Mouse (Mus musculus): ENCODE measurements around the gene Sh3d19. TPM values are rescaled to one million over a fixed set of nuclear protein-coding genes. Genes with fewer than 3 reads are reported as not detected.

Gene Sh3d19
- polyA plus RNA-seq, 1 experiment from 2014 or later: 11.3 TPM

GRCm38 (mm10) chr3:86122156-86122555 is 151.2 kb downstream of the Sh3d19 start:
- Histone ChIP-seq H3K4me3 (ENCODE audit: low read length) (no peak overlapping the region), H3K4me2 (ENCODE audit: low read depth, low read length) (no peak overlapping the region), H3K4me1 (ENCODE audit: control insufficient read depth, insufficient read depth, low read length) (no peaks in the 10 kb centered on the region), H3K36me3 (ENCODE audit: control insufficient read depth, insufficient read depth) (peaks cover 11% of the 10 kb centered on the region; the same call in 1 of the 2 replicates), H3K9me3 (replicated peaks; ENCODE audit: control insufficient read depth, low read length) (no peaks in the 10 kb centered on the region), H3K27ac (ENCODE audit: low read length) (no peak overlapping the region), H3K9ac (ENCODE audit: low read length) (no peak overlapping the region), H3K27me3 (ENCODE audit: control insufficient read depth, insufficient read depth, low read length) (no peaks in the 10 kb centered on the region)
- no peak for ATAC-seq (replicated peaks; ENCODE audit: extremely low read depth, insufficient read depth, low FRiP score)

DNA sequence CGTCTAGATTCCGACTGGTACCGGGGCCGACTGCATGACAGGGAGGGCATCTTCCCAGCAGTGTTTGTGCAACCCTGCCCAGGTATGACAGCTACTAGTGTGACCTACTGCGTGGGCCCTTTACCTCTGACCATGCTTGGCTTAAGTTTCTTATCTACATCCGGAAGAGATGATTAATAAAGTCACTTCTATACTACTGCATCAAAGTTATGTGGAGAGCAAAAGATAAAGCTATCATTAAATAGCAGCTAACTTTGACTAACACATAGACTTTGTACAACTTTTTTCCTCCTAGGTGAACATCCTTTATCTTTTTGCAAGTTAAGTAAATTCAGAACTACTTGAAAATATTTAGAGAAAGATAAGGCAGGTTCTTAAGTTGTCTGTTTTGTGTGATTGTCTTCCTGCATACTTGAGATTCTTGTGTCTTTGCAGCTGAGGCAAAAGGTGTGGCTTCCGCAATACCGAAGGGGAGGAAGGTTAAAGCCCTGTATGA is 152.4 kb downstream of the Sh3d19 start:
- no peak overlapping the region for H3K9ac ChIP-seq (ENCODE audit: low read length)
- H3K27me3 ChIP-seq (ENCODE audit: control insufficient read depth, insufficient read depth, low read length): no peaks in the 10 kb centered on the region
- no peaks in the 10 kb centered on the region for H3K9me3 ChIP-seq (replicated peaks; ENCODE audit: control insufficient read depth, low read length)
- H3K4me3 ChIP-seq (ENCODE audit: low read length): no peak overlapping the region
- ATAC-seq (replicated peaks; ENCODE audit: extremely low read depth, insufficient read depth, low FRiP score): no peak
- WGBS: 69% methylated on average over 8 of the region's 8 CpGs
- no peak overlapping the region for H3K4me2 ChIP-seq (ENCODE audit: low read depth, low read length)
- no peak overlapping the region for H3K27ac ChIP-seq (ENCODE audit: low read length)
- peaks cover 11% of the 10 kb centered on the region; the same call in 1 of the 2 replicates for H3K36me3 ChIP-seq (ENCODE audit: control insufficient read depth, insufficient read depth)
- H3K4me1 ChIP-seq (ENCODE audit: control insufficient read depth, insufficient read depth, low read length): no peaks in the 10 kb centered on the region

DNA sequence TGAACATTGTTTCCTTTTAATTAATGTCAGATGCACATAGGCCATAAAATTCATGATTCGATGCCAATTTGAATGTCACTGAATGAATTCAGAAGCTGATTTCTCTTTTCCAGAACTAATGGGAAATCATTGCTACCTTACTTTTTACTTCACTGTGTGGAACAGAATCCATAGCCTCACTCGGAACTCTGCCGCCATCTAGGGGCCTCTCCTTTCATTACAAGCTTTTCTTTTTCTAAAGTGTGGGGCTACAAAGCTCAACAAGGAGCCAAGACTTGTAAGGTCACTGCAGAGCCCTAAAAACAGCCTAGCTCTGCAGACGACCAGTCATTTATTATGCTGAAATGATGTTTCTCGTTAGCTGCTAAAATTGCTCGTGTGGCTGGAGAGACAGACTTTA is 158.8 kb downstream of the Sh3d19 start:
- Histone ChIP-seq H3K9me3 (replicated peaks; ENCODE audit: control insufficient read depth, low read length) (no peaks in the 10 kb centered on the region), H3K27ac (ENCODE audit: low read length) (no peak overlapping the region), H3K4me3 (ENCODE audit: low read length) (no peak overlapping the region), H3K4me1 (ENCODE audit: control insufficient read depth, insufficient read depth, low read length) (no peaks in the 10 kb centered on the region), H3K27me3 (ENCODE audit: control insufficient read depth, insufficient read depth, low read length) (no peaks in the 10 kb centered on the region), H3K36me3 (ENCODE audit: control insufficient read depth, insufficient read depth) (0 out of 2 replicates have a peak, but pooled peaks cover 2% of the 10 kb centered on the region), H3K4me2 (ENCODE audit: low read depth, low read length) (no peak overlapping the region), H3K9ac (ENCODE audit: low read length) (no peak overlapping the region)
- no peak for ATAC-seq (replicated peaks; ENCODE audit: extremely low read depth, insufficient read depth, low FRiP score)
- 12% methylated on average over 6 of the region's 6 CpGs for WGBS

GRCm38 (mm10) chr3:86134939-86135638 is 164.2 kb downstream of the Sh3d19 start:
- peaks cover 41% of the 10 kb centered on the region for H3K36me3 ChIP-seq (ENCODE audit: control insufficient read depth, insufficient read depth)
- no peak overlapping the region for H3K9ac ChIP-seq (ENCODE audit: low read length)
- 88% methylated on average over 6 of the region's 6 CpGs for WGBS
- no peak overlapping the region for H3K4me3 ChIP-seq (ENCODE audit: low read length)
- no peak for ATAC-seq (replicated peaks; ENCODE audit: extremely low read depth, insufficient read depth, low FRiP score)
- peaks cover 3% of the 10 kb centered on the region; the same call in 1 of the 2 replicates for H3K4me1 ChIP-seq (ENCODE audit: control insufficient read depth, insufficient read depth, low read length)
- no peak overlapping the region for H3K27ac ChIP-seq (ENCODE audit: low read length)
- no peaks in the 10 kb centered on the region for H3K27me3 ChIP-seq (ENCODE audit: control insufficient read depth, insufficient read depth, low read length)
- H3K9me3 ChIP-seq (replicated peaks; ENCODE audit: control insufficient read depth, low read length): no peaks in the 10 kb centered on the region
- H3K4me2 ChIP-seq (ENCODE audit: low read depth, low read length): no peak overlapping the region

DNA sequence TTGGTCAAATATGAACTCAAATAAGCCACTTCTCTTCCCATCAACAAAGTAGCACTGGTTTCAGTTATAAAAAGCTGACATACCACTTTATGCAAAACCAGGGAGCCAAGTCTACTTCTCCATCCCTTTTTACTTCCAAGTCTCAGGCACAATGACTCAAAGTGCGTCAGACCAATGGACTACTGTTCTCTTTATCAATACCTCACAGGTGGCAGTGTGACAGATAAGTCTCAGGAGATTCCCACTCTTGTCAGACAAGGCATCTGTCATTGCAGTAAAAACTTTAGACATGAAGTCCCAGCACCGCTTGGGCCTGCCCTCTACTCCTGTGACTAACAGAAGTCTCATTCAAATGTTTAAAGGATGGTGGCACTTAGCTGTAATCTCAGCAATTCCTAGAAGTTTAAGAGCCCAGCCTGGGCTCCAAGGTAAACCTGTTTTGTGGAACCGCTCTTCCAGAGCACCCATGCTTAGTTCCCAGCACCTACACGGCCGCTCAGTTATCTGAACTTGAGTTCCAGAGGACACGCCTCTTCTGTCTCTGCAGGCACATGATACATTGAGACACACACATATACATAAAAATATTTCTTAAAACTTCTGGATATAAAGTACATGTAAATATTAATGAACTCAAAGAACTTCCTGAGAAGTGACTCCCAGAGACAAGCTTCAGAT is 165.1 kb downstream of the Sh3d19 start:
- Histone ChIP-seq H3K4me1 (ENCODE audit: control insufficient read depth, insufficient read depth, low read length) (peaks cover 11% of the 10 kb centered on the region), H3K4me2 (ENCODE audit: low read depth, low read length) (no peak overlapping the region), H3K4me3 (ENCODE audit: low read length) (no peak overlapping the region), H3K27me3 (ENCODE audit: control insufficient read depth, insufficient read depth, low read length) (no peaks in the 10 kb centered on the region), H3K27ac (ENCODE audit: low read length) (no peak overlapping the region; the same call in 1 of the 2 replicates), H3K36me3 (ENCODE audit: control insufficient read depth, insufficient read depth) (peaks cover 48% of the 10 kb centered on the region), H3K9me3 (replicated peaks; ENCODE audit: control insufficient read depth, low read length) (no peaks in the 10 kb centered on the region), H3K9ac (ENCODE audit: low read length) (no peak overlapping the region)
- ATAC-seq (replicated peaks; ENCODE audit: extremely low read depth, insufficient read depth, low FRiP score): no peak
- 85% methylated on average over 6 of the region's 6 CpGs for WGBS

GRCm38 (mm10) chr3:86136936-86137574 is 166.1 kb downstream of the Sh3d19 start:
- H3K27me3 ChIP-seq (ENCODE audit: control insufficient read depth, insufficient read depth, low read length): no peaks in the 10 kb centered on the region
- no peak overlapping the region for H3K27ac ChIP-seq (ENCODE audit: low read length)
- H3K9ac ChIP-seq (ENCODE audit: low read length): no peak overlapping the region
- no peaks in the 10 kb centered on the region for H3K9me3 ChIP-seq (replicated peaks; ENCODE audit: control insufficient read depth, low read length)
- peaks cover 48% of the 10 kb centered on the region for H3K36me3 ChIP-seq (ENCODE audit: control insufficient read depth, insufficient read depth)
- H3K4me2 ChIP-seq (ENCODE audit: low read depth, low read length): no peak overlapping the region
- H3K4me1 ChIP-seq (ENCODE audit: control insufficient read depth, insufficient read depth, low read length): peaks cover 12% of the 10 kb centered on the region
- WGBS: 85% methylated on average over 6 of the region's 6 CpGs
- H3K4me3 ChIP-seq (ENCODE audit: low read length): no peak overlapping the region
- ATAC-seq (replicated peaks; ENCODE audit: extremely low read depth, insufficient read depth, low FRiP score): no peak

DNA sequence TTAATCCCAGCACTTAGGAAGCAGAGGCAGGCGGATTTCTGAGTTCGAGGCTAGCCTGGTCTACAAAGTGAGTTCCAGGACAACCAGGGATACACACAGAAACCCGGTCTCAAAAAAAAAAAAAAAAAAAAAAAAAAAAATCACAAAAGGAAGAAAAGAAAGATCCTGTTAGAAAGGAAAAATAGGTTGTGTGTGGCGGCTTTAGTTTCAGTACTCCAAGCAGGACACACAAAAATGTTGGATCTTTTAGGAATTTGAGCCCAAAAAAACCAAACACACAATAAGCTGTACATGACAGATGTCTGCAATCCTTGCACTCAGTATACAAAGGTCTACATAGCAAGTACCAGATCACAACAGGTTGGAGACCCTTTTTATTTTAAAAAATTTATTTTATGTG is 168.8 kb downstream of the Sh3d19 start:
- ATAC-seq (replicated peaks; ENCODE audit: extremely low read depth, insufficient read depth, low FRiP score): no peak
- Histone ChIP-seq H3K4me2 (ENCODE audit: low read depth, low read length) (no peak overlapping the region), H3K36me3 (ENCODE audit: control insufficient read depth, insufficient read depth) (peaks cover 45% of the 10 kb centered on the region), H3K27ac (ENCODE audit: low read length) (no peak overlapping the region), H3K4me1 (ENCODE audit: control insufficient read depth, insufficient read depth, low read length) (peaks cover 13% of the 10 kb centered on the region), H3K4me3 (ENCODE audit: low read length) (no peak overlapping the region), H3K27me3 (ENCODE audit: control insufficient read depth, insufficient read depth, low read length) (no peaks in the 10 kb centered on the region), H3K9ac (ENCODE audit: low read length) (no peak overlapping the region), H3K9me3 (replicated peaks; ENCODE audit: control insufficient read depth, low read length) (no peaks in the 10 kb centered on the region)
- 89% methylated on average over 4 of the region's 4 CpGs for WGBS

GRCm38 (mm10) chr3:86141366-86141765 is 170.5 kb downstream of the Sh3d19 start:
- Histone ChIP-seq H3K27ac (ENCODE audit: low read length) (peak overlapping the region; percentile 81), H3K4me1 (ENCODE audit: control insufficient read depth, insufficient read depth, low read length) (peaks cover 13% of the 10 kb centered on the region), H3K36me3 (ENCODE audit: control insufficient read depth, insufficient read depth) (peaks cover 34% of the 10 kb centered on the region), H3K9me3 (replicated peaks; ENCODE audit: control insufficient read depth, low read length) (no peaks in the 10 kb centered on the region), H3K4me3 (ENCODE audit: low read length) (peak overlapping the region; percentile 97), H3K9ac (ENCODE audit: low read length) (peak overlapping the region; percentile 99), H3K27me3 (ENCODE audit: control insufficient read depth, insufficient read depth, low read length) (no peaks in the 10 kb centered on the region), H3K4me2 (ENCODE audit: low read depth, low read length) (peak overlapping the region; percentile 70)
- ATAC-seq (replicated peaks; ENCODE audit: extremely low read depth, insufficient read depth, low FRiP score): no peak
- WGBS: 7% methylated on average over 7 of the region's 7 CpGs

DNA sequence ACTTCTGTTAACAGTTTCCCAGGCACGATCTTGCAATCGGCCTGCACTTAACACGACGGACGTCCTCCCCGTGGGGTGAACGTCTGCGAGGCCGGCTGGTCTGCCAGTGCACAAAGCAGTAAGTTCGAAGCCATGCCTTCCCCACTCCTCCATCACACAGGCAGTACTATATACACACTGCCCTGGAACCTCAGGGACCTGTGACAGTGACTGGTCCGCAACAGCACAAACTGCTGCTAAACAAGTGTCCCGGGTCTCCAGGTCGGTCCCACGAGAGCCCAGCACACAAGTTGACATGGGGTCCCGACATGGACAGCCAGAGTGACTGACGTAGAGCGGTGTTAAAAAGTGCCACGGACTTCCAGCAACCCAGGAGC is 171.0 kb downstream of the Sh3d19 start:
- Histone ChIP-seq H3K4me2 (ENCODE audit: low read depth, low read length) (peak overlapping the region; percentile 70), H3K4me3 (ENCODE audit: low read length) (peak overlapping the region; percentile 97), H3K36me3 (ENCODE audit: control insufficient read depth, insufficient read depth) (peaks cover 30% of the 10 kb centered on the region), H3K27ac (ENCODE audit: low read length) (peak overlapping the region; percentile 81), H3K9me3 (replicated peaks; ENCODE audit: control insufficient read depth, low read length) (no peaks in the 10 kb centered on the region), H3K9ac (ENCODE audit: low read length) (peak overlapping the region; percentile 99), H3K27me3 (ENCODE audit: control insufficient read depth, insufficient read depth, low read length) (no peaks in the 10 kb centered on the region), H3K4me1 (ENCODE audit: control insufficient read depth, insufficient read depth, low read length) (peaks cover 13% of the 10 kb centered on the region)
- peak; percentile 20 for ATAC-seq (replicated peaks; ENCODE audit: extremely low read depth, insufficient read depth, low FRiP score)
- under 1% methylated on average over 18 of the region's 18 CpGs for WGBS

Measured in heart, embryonic 16.5 days (tissue).